Mouse (Mus musculus) lung, embryonic 16.5 days (tissue): ENCODE data around the gene Hoxb13. TPM values are rescaled to one million over a fixed set of nuclear protein-coding genes. Genes with fewer than 3 reads are reported as not detected.

Experiments used
- ATAC-seq: fragments of 200-750 bp; cut with Nextera tagmentation; 2 replicates; pipeline ENCODE4 v1.8.0; 2017; ENCODE audit warnings: low read depth, mild to moderate bottlenecking, moderate library complexity
- H3K27ac ChIP-seq: fragments of 300-500 bp; sonication (generic); 2 replicates; pipeline ENCODE4 v1.5.1; 2014; ENCODE audit warnings: mild to moderate bottlenecking, control low read depth, low read length
- H3K27me3 ChIP-seq: fragments of 300-500 bp; sonication (generic); 2 replicates; pipeline ENCODE4 v1.6.1; 2014; ENCODE audit warnings: low read depth, low read length, mixed read lengths; ENCODE audit not compliant: control insufficient read depth, insufficient read depth
- H3K36me3 ChIP-seq: fragments of 300-500 bp; sonication (generic); 2 replicates; pipeline ENCODE4 v1.6.1; 2014; ENCODE audit warnings: low read length; ENCODE audit not compliant: control insufficient read depth, insufficient read depth
- H3K4me1 ChIP-seq: fragments of 300-500 bp; sonication (generic); replicated peaks from 2 replicates; pipeline ENCODE4 v1.6.1; 2014; ENCODE audit warnings: low read length, mixed read lengths; ENCODE audit not compliant: control insufficient read depth, insufficient read depth
- H3K4me2 ChIP-seq: fragments of 300-500 bp; sonication (generic); 2 replicates; pipeline ENCODE4 v1.6.1; 2014; ENCODE audit warnings: low read depth, low read length, control low read depth
- H3K4me3 ChIP-seq: fragments of 300-500 bp; sonication (generic); 2 replicates; pipeline ENCODE4 v1.5.1; 2014; ENCODE audit warnings: mild to moderate bottlenecking, low read length, control low read depth
- H3K9ac ChIP-seq: fragments of 300-500 bp; sonication (generic); 2 replicates; pipeline ENCODE4 v1.6.1; 2014; ENCODE audit warnings: low read length, control low read depth
- H3K9me3 ChIP-seq: fragments of 300-500 bp; sonication (generic); 2 replicates; pipeline ENCODE4 v1.6.1; 2016; ENCODE audit warnings: low read length; ENCODE audit not compliant: control insufficient read depth
- WGBS: fragments of 180-500 bp; shearing (Covaris S2); extraction: QIAGEN DNeasy Blood & Tissue Kit; methylation state at CpG from one replicate; pipeline ENCODE4 v1.1.7; 2014; 5-methylcytosine and 5-hydroxymethylcytosine counted together
- polyA plus RNA-seq: library from polyadenylated mRNA; unstranded; fragments of >200 nt; fragmentation: Nextera tagmentation; extraction: Ambion mirVana; gene quantifications from 2 replicates; pipeline ENCODE4 v1.2.1, GENCODE M21; 2015

Gene Hoxb13
- polyA plus RNA-seq, 1 experiment from 2014 or later: 0.09 TPM

- ATAC-seq: no peak
These were observed 29.7 kb downstream of the Hoxb13 start for GRCm38 (mm10) chr11:96223813-96224212.

GRCm38 (mm10) chr11:96227676-96228075, 33.6 kb downstream of the Hoxb13 start:
- 65% methylated on average over 9 of the region's 9 CpGs for WGBS
- Histone ChIP-seq H3K4me2 (no peak overlapping the region), H3K9me3 (no peaks in the 10 kb centered on the region), H3K27ac (no peak overlapping the region), H3K27me3 (no peaks in the 10 kb centered on the region; the same call in 1 of the 2 replicates), H3K4me1 (no peaks in the 10 kb centered on the region), H3K36me3 (no peaks in the 10 kb centered on the region), H3K9ac (no peak overlapping the region), H3K4me3 (no peak overlapping the region)
- ATAC-seq: no peak

More at GRCm38 (mm10) chr11:96223813-96224212, 29.7 kb downstream of the Hoxb13 start:
- H3K4me1 ChIP-seq: no peaks in the 10 kb centered on the region
- H3K9ac ChIP-seq: no peak overlapping the region
- H3K27ac ChIP-seq: no peak overlapping the region
- 43% methylated on average over 2 of the region's 2 CpGs for WGBS
- H3K4me3 ChIP-seq: no peak overlapping the region
- no peaks in the 10 kb centered on the region for H3K36me3 ChIP-seq
- no peaks in the 10 kb centered on the region; the same call in 1 of the 2 replicates for H3K27me3 ChIP-seq
- no peak overlapping the region for H3K4me2 ChIP-seq
- H3K9me3 ChIP-seq: 0 out of 2 replicates have a peak, but pooled peaks cover 3% of the 10 kb centered on the region

DNA sequence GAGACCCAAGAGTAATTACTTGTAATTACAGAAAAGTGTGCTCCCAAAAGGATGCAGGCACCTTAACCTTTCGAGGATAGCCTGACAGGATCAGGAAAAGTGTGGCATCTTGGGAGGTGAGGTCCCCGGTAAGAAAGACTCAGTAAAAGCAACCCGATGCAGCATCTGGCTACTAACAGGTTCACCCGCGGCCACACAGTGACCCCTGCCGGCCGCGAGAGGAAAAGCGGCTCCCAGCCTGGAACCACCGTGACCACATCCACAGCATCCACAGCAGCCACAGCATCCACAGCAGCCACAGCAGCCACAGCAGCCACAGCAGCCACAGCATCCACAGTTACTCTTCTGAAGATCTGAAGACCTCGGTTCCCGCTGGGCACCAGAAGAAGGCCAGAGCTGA, 40.8 kb downstream of the Hoxb13 start:
- Histone ChIP-seq H3K4me2 (no peak overlapping the region), H3K27me3 (peaks cover 19% of the 10 kb centered on the region), H3K27ac (no peak overlapping the region), H3K36me3 (no peaks in the 10 kb centered on the region), H3K9ac (no peak overlapping the region), H3K4me1 (no peaks in the 10 kb centered on the region), H3K9me3 (no peaks in the 10 kb centered on the region), H3K4me3 (no peak overlapping the region)
- WGBS: 1% methylated on average over 12 of the region's 12 CpGs
- ATAC-seq: no peak

DNA sequence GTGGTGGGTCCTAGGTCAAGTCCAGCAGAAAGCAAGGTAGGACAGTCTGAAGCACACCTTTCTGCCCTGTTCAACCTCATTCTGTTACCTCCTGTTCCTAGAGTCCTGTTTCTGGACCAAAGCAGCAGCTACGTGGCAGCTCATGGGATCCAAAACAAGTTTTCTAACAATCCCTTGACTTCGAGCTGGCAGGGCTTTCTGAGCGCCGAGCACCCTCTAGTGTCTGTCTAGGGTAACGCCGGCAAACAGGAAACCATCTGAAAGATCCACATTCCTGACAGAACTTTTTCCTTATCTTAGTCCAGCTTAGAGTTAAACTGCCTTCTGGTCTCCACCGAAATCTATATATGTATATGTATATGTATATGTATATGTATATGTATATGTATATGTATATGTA, 46.1 kb downstream of the Hoxb13 start:
- WGBS: 1% methylated on average over 7 of the region's 7 CpGs
- ATAC-seq: no peak
- peaks cover 13% of the 10 kb centered on the region for H3K27me3 ChIP-seq
- H3K9me3 ChIP-seq: no peaks in the 10 kb centered on the region
- no peak overlapping the region for H3K9ac ChIP-seq
- no peaks in the 10 kb centered on the region for H3K36me3 ChIP-seq
- H3K4me1 ChIP-seq: no peaks in the 10 kb centered on the region
- no peak overlapping the region for H3K4me2 ChIP-seq
- no peak overlapping the region for H3K27ac ChIP-seq
- no peak overlapping the region for H3K4me3 ChIP-seq

Other genes starting within 250 kb of the Hoxb13 start
- 31.0 and 36.2 TPM in 2 replicates for gene Igf2bp1, start 188.4 kb upstream of the Hoxb13 start, polyA plus RNA-seq
- not detected in 2 replicates for gene Gip, start 169.8 kb upstream of the Hoxb13 start, polyA plus RNA-seq
- 84.3 and 92.0 TPM in 2 replicates for gene Snf8, start 159.4 kb upstream of the Hoxb13 start, polyA plus RNA-seq
- gene Ube2z, start 128.9 kb upstream of the Hoxb13 start, polyA plus RNA-seq: 36.7 and 38.4 TPM in 2 replicates
- gene Atp5g1, start 118.6 kb upstream of the Hoxb13 start, polyA plus RNA-seq: 464 and 478 TPM in 2 replicates
- gene Calcoco2, start 82.4 kb upstream of the Hoxb13 start, polyA plus RNA-seq: 0.41 and 1.3 TPM in 2 replicates
- gene Ttll6, start 60.5 kb upstream of the Hoxb13 start, polyA plus RNA-seq: 2.2 and 2.8 TPM in 2 replicates
- gene Hoxb9, start 77.1 kb downstream of the Hoxb13 start, polyA plus RNA-seq: 0.28 and 0.30 TPM in 2 replicates
- 0.33 and 0.79 TPM in 2 replicates for gene Hoxb8, start 87.6 kb downstream of the Hoxb13 start, polyA plus RNA-seq
- 2.2 and 3.2 TPM in 2 replicates for gene Hoxb7, start 92.3 kb downstream of the Hoxb13 start, polyA plus RNA-seq
- 8.8 and 11.6 TPM in 2 replicates for gene Hoxb6, start 98.2 kb downstream of the Hoxb13 start, polyA plus RNA-seq
- 39.2 and 46.6 TPM in 2 replicates for gene Hoxb5, start 109.0 kb downstream of the Hoxb13 start, polyA plus RNA-seq
- 3.4 TPM in 2 replicates for gene Hoxb4, start 124.0 kb downstream of the Hoxb13 start, polyA plus RNA-seq
- 2.1 and 2.6 TPM in 2 replicates for gene Hoxb3, start 129.0 kb downstream of the Hoxb13 start, polyA plus RNA-seq
- 20.1 and 24.0 TPM in 2 replicates for gene Hoxb2, start 156.2 kb downstream of the Hoxb13 start, polyA plus RNA-seq
- 0.18 TPM in 1 of 2 replicates, not detected in the other for gene Hoxb1, start 171.4 kb downstream of the Hoxb13 start, polyA plus RNA-seq